Mouse (Mus musculus) CH12F3 (cell line): ENCODE measurements around the gene Chmp4b.

ENCODE experiments used
- in situ Hi-C: fragments of 300-500 bp; cut with MboI; formaldehyde crosslinking; loops from 2 replicates; pipeline ENCODE4 v1.14.3; 2020; ENCODE audit warnings: low sequenced_read_pairs

The Chmp4b gene

DNA sequence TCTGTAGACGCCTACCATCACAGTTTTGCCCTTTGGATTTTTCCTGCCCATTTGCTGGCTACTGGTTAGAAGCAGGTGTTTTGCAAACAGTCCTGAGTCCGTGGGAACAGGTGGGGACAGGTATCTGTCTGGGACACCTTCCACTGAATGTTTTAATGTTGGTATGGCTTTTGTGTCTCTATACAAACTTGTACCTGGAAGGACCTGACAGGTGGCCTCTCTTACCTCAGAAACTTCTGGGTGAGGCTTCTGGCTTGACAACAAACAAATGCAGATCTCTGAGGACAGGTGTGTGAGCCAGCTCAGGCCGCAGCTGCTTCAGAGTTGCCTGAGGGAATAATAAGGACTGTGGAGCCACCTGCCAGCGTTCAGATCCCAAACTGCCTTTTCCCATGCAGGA lies 12.4 kb upstream of the Chmp4b start:
- in situ Hi-C loops, result no loop called here

DNA sequence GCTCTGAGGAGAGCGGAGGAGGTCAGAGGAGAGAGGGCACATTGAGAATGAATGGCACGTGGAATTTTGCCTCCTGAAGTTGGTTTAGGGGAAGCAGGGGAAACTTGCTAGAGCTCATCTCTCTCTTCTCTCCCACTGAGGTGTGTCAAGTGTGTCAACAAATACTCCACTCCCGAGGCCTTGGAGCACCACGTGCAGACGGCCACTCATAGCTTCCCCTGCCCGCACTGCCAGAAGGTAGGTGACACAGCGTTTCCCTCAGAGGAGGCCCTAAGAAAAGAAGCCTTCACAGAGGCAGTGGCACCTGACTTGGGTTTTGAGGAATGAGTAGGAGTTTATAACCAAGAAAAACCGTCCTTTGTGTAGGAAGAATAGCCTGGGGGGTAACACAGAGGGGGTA lies 10.3 kb upstream of the Chmp4b start:
- in situ Hi-C loops, result no loop called here

DNA sequence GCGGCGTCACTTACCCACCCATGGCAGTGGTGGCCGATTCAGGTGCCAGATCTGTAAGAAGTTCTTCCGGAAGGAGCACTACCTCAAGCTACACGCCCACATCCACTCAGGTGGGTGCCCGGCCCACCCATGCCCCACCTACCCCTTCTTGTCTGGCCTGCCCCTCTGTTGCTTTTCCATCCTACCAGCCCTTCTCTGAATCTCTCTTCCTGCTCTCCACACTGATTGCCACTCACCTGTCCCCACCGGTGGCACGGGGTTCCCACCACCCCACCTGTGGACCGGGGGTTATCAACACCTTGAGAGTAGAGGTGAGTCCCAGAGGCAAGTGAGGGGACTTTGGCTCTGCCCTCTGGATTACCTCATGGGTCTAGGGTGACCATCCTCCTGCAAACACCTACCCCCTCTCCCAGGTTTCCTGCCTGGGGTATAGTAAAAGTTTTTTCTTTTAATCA lies 9.5 kb upstream of the Chmp4b start:
- in situ Hi-C loops, result no loop called here

DNA sequence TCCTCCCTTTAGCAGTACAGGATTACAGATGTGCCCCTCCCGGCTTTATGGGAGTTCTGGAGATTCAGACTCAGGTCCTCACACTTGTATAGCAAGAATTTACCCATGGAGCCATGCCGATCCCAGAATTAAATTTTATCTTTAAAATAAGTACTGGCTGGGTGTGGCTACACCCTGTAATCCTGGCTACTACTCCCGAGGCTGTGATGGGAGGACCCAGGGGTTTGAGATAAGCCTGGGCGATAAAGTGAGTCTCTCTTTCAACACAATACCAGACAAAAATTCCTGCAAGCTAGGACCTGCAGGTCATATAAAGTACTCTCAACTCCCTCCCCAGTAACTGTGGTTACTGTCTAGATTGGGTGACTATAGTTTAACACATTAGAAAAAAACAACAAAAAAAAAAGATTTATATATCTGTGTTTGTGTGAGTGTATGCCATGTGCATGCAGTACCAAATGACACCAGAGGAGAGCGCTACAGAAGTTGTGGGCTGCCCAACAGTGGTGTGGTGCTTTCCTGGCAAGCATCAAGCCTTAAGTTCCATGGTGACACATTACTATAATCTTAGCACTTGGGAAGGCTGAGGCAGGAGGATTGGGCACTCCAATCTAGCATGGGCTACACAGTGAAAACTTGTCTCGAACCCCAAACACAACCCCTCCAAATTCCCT lies 8.7 kb upstream of the Chmp4b start:
- in situ Hi-C loops, result no loop called here

DNA sequence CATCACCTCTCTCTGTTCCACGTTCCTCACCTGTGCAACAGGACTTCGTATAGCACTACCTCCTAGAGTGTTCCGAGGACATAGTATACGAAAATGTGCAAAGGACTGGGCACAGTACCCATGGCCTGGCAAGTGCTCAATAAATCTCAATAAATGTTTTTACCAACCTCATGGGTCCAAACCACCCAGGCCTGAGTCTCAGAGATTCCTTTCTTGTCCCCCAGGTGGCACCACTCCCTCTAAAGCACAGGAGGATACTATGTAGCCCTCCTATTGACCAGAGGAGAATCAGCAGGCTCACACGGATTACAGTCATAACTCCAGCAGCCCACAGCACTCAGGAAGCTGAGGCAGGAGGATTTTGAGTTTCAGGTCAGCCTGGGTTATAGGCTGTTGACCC lies 4.9 kb upstream of the Chmp4b start:
- in situ Hi-C loops, result no loop called here

DNA sequence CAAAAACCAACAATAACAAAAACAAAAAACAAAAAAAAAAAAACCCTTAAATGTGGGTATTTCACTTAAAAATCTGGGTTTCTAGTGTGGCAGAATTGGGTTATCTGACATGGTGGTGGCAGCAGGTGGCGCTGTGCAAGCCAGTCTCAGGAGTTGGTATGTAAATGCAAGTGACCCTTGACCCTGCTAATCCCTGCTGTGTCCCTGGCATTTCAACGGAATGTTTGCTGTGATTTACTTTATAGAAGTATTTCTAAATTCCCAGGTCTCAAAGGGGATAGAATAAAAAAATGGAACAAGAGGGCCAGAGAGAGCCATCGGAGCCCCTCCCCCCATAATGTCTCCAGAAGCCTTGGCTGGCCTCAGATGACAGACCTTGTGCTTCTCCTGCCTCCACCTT lies 3.4 kb upstream of the Chmp4b start:
- in situ Hi-C loops, result no loop called here

DNA sequence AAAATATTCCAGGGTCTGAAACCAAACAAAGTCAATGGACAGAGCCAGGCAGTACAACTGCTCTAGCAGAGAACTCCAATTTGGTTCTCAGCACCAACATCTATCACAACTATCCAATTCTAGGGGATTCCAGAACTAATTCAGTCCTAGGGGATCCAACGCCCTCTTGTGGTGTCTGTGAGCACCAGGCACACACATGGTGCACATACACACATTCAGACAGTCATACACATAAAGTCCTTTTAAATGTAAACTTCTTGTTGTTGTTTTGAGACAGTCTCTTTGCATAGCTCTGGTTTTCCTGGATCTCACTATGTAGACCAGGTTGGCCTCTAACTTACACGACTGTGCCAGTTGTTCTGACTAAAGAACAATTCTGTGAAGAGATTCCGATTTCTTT lies 1.1 kb upstream of the Chmp4b start:
- in situ Hi-C loops, result no loop called here

DNA sequence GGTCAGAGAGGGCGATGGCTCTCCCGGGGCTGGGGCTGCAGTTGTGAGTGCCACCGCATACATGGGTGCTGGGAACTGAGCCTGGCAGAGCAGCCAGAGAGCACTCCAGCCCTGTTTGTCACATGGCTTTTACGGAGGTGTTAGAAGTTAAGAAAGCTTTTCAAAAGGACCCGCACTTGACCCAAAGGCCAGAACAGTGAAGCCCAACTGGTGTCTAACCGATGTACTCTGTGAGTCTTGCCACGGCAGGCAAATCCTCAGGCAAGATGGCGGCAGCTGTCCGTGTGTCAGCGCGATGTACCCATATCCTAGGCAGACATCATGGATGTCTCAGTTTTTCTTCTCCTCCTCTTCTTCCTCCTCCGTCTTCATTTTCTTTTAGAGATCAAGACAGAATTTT lies 3.5 kb downstream of the Chmp4b start:
- in situ Hi-C loops, result no loop called here

DNA sequence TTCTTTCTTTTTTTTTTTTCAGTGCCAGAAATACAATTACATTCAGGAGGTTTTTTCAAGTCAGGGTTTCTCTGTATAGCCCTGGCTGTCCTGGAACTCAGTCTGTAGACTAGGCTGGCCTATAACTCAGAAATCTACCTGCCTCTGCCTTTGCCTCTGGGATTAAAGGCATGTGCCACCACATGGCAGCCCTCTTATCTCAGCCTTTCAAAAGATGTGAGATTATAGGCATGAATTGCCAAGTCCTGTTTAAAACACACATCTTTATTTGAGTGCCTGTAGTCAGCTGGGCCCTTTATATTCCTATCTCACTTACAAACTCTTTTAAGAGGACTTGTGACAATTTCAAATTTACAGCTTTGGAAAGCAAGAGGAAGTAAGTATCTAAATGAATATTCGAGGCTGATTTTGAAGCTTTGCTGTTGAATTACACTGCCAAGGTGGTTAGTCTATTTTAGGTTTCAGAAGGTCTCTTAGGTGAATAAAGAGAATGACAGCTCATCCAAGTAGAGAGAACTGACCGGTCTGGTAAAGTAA lies 4.4 kb downstream of the Chmp4b start:
- in situ Hi-C loops, result no loop called here

DNA sequence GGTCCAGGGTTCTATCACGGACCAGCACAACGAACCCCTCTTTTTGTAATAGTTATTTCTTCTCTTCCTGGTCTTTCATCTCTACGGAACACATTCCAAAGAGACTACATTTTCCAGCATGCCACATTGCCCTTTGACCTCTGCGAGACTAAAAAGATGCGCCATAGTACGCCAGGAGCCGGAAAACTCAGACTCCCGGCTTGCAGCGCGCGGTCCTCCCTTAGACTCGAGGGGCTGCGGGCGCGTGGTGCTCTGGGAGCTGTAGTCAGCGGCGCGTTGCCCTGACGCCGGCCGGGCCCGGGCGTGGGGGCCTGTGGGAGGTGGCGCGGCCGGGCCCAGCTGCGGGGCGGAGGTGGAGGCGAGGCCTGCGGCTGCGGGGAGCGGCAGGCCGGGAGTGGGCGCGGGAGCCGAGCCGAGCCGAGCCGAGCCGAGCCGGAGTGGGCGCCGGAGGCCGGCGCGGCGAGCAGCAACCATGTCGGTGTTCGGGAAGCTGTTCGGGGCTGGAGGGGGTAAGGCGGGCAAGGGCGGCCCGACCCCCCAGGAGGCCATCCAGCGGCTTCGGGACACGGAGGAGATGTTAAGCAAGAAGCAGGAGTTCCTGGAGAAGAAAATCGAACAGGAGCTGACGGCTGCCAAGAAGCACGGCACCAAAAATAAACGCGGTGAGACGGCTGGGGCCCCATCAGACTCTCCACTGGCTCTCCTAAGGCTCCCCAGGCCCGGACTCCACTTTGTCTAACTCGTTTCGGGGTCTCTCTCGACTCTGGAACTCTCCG lies 5.4 kb downstream of the Chmp4b start:
- in situ Hi-C loops, result no loop called here

DNA sequence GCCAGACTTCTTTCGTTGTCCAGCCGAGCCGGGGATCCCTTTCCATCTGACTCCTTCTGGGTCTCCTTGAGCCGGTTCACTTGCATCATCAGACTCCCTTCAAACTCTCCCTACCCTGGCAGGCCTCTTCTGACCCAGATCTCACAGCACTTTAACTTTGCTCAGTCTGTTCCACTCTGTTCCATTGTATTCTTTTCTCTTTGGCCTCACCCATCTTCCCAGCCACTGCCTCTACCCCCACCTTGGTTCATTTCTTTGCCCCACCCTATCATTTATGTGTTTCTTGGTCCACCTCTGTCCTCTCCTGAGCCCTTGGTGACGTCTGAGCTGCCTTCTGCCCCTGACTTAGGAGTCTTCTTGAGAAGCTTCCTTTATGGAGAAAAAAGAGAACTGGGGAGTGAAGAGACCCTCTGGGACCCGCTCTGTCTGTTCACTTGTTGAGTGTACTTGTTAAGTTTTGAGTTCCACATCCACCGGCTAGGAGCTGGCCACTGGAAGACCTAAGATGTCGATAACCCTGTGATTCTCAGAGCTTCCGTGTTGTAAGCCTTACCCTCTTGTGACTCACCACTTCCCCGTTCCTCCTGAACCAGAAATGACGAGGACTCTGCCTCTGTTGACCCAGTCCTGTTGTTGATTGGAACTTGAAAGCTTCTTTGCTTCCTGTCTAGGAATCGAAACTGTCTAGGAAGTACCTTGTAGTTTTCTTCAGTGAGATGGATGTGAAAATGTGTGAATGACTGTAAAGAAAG lies 6.2 kb downstream of the Chmp4b start:
- in situ Hi-C loops, result no loop called here

DNA sequence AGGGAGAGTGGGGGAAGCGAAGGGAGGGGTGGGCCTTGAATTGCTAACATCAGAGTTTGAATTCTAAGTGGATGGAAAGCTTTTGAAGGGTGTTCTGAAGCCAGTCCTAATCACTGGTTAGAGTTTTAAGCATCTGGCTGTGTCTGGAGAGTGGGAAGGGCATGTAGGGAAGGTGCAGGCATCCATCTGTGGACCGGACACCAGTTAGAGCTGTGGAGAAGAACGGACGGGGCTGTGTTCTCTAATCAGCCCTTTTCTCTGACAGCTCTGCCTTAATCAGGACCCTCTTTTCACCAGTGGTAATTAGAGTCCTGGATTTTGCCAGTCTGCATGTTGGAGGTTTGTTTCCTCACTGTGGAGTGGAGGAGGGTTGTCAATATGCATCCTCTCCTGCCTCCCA lies 7.6 kb downstream of the Chmp4b start:
- in situ Hi-C loops, result no loop called here

DNA sequence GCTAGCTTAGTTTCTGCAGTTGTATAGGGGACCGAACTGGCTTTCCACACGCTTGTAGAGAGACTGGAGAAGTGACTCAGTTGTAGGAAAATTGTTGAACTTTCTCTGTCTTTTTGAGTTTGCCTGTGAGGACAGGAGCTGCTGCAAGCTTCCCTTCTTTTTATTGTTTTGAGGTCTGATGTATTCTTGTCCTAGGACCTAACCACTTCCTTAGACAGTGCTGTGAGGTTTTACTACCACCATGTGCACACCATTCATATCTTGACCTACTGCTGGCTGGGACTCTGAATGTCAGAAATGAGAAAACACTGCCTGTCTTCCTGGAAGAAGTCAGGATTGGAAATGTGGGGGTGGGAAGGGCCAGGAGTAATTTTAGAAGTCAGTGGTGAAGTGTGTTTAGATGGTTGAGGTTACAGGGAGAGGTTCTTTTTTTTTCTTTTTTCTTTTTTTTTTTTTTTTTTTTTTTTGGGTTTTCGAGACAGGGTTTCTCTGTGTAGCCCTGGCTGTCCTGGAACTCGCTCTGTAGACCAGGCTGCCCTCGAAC lies 8.1 kb downstream of the Chmp4b start:
- in situ Hi-C loops, result no loop called here

DNA sequence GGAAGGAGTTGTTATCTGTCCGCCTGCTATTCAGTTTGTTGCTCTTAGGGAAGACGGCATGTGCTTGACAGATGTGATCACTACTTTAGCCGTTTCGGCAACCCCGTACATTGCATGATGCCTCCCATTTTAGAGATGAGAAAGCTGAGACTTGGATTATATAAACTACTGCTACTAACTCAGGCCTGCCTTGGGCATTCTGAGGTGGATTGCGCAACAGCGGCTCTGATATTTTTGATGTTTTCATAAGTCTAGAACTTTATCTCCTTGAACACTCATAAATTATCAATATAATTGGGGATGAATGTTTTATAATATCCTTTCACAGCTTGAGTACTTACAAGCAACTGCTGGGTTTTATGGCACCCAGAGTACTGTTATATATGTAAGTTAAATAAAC lies 17.2 kb downstream of the Chmp4b start:
- in situ Hi-C loops, result no loop called here

DNA sequence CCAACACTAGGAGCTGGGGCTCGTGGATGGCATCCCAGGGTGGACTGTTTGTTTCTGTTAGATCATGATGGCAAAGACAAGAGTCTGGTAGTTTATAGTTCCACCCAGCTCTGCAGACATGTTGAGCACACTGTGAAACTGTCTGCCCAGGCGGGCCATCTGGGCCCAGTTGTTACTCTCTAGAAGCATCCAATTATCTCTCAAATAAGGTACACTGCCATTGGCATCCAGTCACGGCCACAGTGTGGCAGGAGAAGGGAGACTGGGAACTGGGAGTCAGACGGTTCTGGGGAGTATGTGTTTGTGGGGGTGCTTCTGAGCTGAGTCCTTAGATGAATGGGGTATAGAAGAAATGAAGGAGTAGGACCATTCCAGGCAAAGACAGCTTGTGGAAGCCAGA lies 18.6 kb downstream of the Chmp4b start:
- in situ Hi-C loops, result no loop called here

DNA sequence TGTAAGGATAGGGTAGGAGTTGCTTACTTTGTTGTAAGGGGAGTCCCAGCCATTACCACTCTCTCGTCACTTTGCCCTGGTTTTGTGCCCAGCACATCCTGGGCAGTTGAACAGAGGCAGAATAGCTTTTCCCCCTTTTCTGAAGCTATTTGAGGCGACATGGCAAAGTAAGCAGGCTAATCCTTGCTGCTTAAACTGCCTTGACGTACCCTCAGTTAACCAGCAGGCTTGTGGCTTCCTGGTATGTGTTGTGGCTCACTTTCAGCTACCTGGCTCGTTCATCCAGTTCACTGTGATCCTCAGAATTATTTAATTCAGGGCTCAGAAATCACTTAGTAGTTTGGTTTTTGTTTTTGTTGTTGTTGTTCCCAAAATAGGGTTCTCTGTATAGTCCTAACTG lies 19.2 kb downstream of the Chmp4b start:
- in situ Hi-C loops, result no loop called here

DNA sequence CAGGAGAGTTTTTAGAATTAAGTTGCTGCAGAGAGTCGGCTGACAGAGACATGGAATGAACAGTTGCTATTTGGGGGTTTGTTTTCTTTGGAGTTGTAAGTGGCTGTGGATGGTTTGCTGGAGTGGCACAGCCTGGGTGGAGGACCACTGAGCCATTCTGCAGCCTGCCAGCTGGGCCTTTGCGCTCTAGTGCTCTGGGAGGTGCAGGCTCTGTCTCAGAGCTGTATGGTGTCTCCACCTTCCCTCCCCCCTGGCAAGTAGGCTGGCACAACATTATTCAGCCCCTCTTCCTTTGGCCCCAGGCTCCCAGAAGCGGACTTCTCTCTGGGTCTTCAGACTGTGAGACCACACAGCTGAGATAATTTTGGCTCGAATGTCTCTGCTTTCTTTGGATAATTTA lies 22.5 kb downstream of the Chmp4b start:
- in situ Hi-C loops, result no loop called here

DNA sequence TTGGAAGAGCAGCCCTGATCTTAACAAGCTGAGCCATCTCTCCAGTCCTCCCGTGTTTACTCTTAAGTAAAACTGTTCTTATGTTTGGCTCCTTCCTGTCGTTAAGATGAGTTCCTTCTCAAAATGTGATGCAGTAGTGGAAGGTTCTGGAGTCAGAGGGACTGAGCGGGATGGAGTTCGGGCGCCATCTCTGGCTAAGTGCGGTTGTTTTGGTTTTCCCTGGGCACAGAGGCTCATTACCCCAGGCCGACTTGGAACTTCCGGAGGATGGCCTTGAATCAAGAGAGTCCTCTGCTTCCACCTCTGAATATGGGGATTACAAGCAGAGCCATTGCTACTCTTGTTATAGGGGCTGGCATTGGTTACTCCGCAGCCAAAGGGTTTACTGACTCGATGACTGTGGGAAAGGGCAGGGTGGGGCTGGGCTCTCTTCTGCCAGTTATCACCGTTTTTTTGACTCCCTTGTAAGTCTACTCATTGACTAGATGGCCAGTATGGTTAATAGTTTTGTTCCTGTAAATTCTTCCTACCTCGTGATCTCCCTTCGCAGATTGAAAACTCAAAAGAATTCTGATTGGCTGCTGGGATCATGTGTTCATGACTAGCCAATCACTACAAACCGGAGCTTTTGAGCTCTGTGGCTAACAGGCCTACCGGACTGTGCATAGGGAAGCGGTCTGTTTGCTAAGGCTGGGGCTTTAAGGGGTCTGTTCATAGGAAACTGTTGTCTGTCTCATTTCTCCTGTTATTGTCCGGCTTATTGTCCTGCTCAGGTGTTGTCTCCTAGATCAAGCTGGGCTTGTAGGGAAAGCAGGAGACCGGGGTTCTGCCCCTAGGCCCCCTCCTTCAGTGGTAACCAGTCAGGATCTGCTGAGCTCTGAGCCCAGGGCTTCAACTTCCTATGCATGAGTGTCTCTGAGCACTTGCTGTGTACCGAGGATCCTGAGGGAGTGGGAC lies 25.4 kb downstream of the Chmp4b start:
- in situ Hi-C loops, result no loop called here

DNA sequence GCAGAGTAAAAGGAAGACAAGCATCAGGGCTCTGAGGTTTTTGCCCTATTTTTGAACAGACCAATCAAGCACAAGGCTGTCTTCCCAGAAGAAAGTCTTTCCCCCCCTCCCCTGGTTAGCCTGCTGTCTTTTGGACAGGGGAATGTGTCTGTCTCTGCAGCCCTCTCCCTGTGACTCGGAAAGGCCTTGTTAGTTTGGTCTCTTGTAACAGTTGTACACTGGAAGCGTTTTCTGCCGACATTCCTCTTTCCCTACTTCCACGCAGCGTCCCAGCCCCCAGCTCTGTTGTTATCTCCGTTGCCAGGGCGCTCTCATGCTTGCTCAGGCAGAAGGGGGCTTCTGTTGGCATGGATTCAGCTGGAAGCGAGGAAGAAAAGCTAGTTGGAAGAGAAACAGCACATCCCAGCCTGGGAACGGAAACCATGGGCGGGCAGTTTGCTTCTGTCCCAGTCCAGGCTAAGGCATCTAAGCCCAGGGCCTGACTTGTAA lies 26.2 kb downstream of the Chmp4b start:
- in situ Hi-C loops, result no loop called here

DNA sequence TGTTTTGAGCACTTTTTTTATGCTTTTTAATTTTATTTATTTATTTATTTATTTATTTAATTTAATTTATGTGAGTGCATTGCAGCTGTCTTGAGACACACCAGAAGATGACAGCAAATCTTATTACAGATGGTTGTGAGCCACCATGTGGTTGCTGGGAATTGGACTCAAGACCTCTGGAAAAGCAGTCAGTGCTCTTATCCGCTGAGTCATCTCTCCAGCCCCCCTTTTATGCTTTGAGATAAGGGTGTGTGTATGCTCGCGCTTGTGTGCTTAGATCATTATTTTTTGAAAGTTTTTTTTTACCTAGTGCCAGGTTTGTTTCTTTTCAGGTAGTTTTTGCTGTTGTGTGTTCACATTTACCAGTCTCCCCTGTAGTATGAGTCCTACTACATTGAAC lies 27.5 kb downstream of the Chmp4b start:
- in situ Hi-C loops, result no loop called here
